Comparison of ENCODE assay signal across 9 mouse cellular contexts in genomic region chr10:63089758-63090571, GRCm38 (mm10). TPM values are rescaled to one million over a fixed set of nuclear protein-coding genes. Genes with fewer than 3 reads are reported as not detected.
DNase-seq lines count a peak whose midpoint lies in the region; ATAC-seq and TF ChIP-seq lines count a peak whose summit lies in the region.
"Had no signal": no experiment of that assay in that cellular context is flagged by ENCODE, and none has a peak within 500 bp of the region (broad histone marks: within the 10 kb centered on the region; RNA-seq: fewer than 3 reads in every experiment).

No protein-coding gene starts in this region.

- TF ChIP-seq POLR2A in kidney, adult 2 months (IDR thresholded peaks at IDR 0.05; ENCODE audit: low read depth, low read length): no peak

- no peaks in the 10 kb centered on the region for H3K4me1 ChIP-seq in kidney, adult 2 months (ENCODE audit: control insufficient read depth, insufficient read depth, low read length)
- peaks cover 14% of the 10 kb centered on the region; the same call in 1 of the 2 replicates for H3K4me1 ChIP-seq in heart, postnatal 0 days (ENCODE audit: control insufficient read depth, insufficient read depth)
- H3K4me1 ChIP-seq in liver, embryonic 14.5 days (replicated peaks; ENCODE audit: control insufficient read depth in 2 of 2, insufficient read depth in 2 of 2, low read length in 1 of 2): peaks cover 6 to 11% of the 10 kb centered on the region in 2 experiments

- peak overlapping the region; percentile 39 for H3K9ac ChIP-seq in heart, postnatal 0 days (replicated peaks; ENCODE audit: low read depth, low read length)
- H3K9ac ChIP-seq in liver, embryonic 14.5 days (replicated peaks): no peak overlapping the region

- WGBS in kidney, adult 2 months: 17% methylated on average over 26 of the region's 26 CpGs
- WGBS in heart, postnatal 0 days: 12% methylated on average over 26 of the region's 26 CpGs
- 12% methylated on average over 26 of the region's 26 CpGs for whole genome bisulfite sequencing in liver, embryonic 14.5 days (ENCODE audit: insufficient replicate concordance)

- H3K4me2 ChIP-seq in heart, postnatal 0 days (ENCODE audit: low read depth, low read length): peak overlapping the region; percentile 64
- peak overlapping the region; percentile 36 for H3K4me2 ChIP-seq in liver, embryonic 14.5 days (ENCODE audit: low read depth)

- no peak for TF ChIP-seq CTCF in kidney, adult 2 months (conservative IDR thresholded peaks at IDR 0.05; ENCODE audit: insufficient read depth, insufficient read length, low read depth, low read length)
- TF ChIP-seq CTCF in heart, postnatal 0 days (IDR thresholded peaks at IDR 0.05; ENCODE audit: low read depth): no peak
- no peak for TF ChIP-seq CTCF in liver, embryonic 14.5 days (IDR thresholded peaks at IDR 0.05; ENCODE audit: low read depth)

- no peak for TF ChIP-seq EP300 in heart, postnatal 0 days (IDR thresholded peaks at IDR 0.05; ENCODE audit: low read depth)
- no peak for TF ChIP-seq EP300 in liver, embryonic 14.5 days (IDR thresholded peaks at IDR 0.05; ENCODE audit: low read depth)

- H3K9me3 ChIP-seq in heart, postnatal 0 days (replicated peaks; ENCODE audit: control insufficient read depth, low read length): no peaks in the 10 kb centered on the region
- H3K9me3 ChIP-seq in liver, embryonic 14.5 days (ENCODE audit: control insufficient read depth, low read length): no peaks in the 10 kb centered on the region

- no peaks in the 10 kb centered on the region for H3K36me3 ChIP-seq in kidney, adult 2 months (ENCODE audit: control insufficient read depth, insufficient read depth, low read length)
- H3K36me3 ChIP-seq in heart, postnatal 0 days (replicated peaks; ENCODE audit: control insufficient read depth, insufficient read depth, low read length): no peaks in the 10 kb centered on the region
- H3K36me3 ChIP-seq in liver, embryonic 14.5 days (replicated peaks; ENCODE audit: control insufficient read depth, insufficient read depth, low read depth): no peaks in the 10 kb centered on the region

- peak overlapping the region; percentile 35; the same call in 1 of the 2 replicates for H3K4me3 ChIP-seq in kidney, adult 2 months (ENCODE audit: insufficient read depth, low read depth, low read length)
- peak overlapping the region; percentile 29 for H3K4me3 ChIP-seq in heart, postnatal 0 days (ENCODE audit: low read depth, low read length)
- H3K4me3 ChIP-seq in liver, embryonic 14.5 days (ENCODE audit: insufficient read depth in 1 of 2, low read depth in 2 of 2, low read length in 2 of 2): no peak overlapping the region

- no peak overlapping the region for H3K27ac ChIP-seq in kidney, adult 2 months (ENCODE audit: insufficient read depth, low read depth, low read length)
- H3K27ac ChIP-seq in heart, postnatal 0 days (ENCODE audit: low read depth): no peak overlapping the region
- H3K27ac ChIP-seq in liver, embryonic 14.5 days: no peak overlapping the region

- no peak for ATAC-seq in heart, postnatal 0 days (ENCODE audit: insufficient read depth, low read depth)
- ATAC-seq in liver, embryonic 14.5 days (ENCODE audit: insufficient read depth): no peak

- H3K27me3 ChIP-seq in kidney, adult 2 months (replicated peaks; ENCODE audit: control insufficient read depth, insufficient read depth, low read length): no peaks in the 10 kb centered on the region
- H3K27me3 ChIP-seq in heart, postnatal 0 days (ENCODE audit: control insufficient read depth, insufficient read depth, low read length): no peaks in the 10 kb centered on the region
- H3K27me3 ChIP-seq in liver, embryonic 14.5 days (ENCODE audit: control insufficient read depth, insufficient read depth, low read length): peaks cover 9% of the 10 kb centered on the region

- no peak for DNase-seq in kidney, adult 2 months
- DNase-seq in kidney, adult 11 months: no peak
- DNase-seq in thymus, postnatal 4 days: peak; percentile 33
- DNase-seq in thymus, postnatal 10 days (ENCODE audit: low spot score in 2 of 2): no peak
- DNase-seq in heart, postnatal 0 days (ENCODE audit: low spot score): no peak
- no peak for DNase-seq in liver, embryonic 14.5 days (ENCODE audit: low read depth in 3 of 3, low spot score in 3 of 3)
- DNase-seq in c-Kit-positive CD71-positive TER-119-positive erythroid progenitor cells, embryonic 14.5 days (ENCODE audit: low spot score): no peak
- DNase-seq in urinary bladder, postnatal 4 days (ENCODE audit: low spot score in 2 of 2): no peak

RNA-seq across cellular contexts. Expression of gene Atoh7, which starts 9.5 kb away (rescaled TPM):
- polyA plus RNA-seq in kidney, adult 2 months (2012; rRNA removed): 0.19 and 0.28 TPM in 2 replicates
- not detected in 2 replicates for total RNA-seq in heart, postnatal 0 days (2014; rRNA removed; ENCODE audit: low replicate concordance)
- polyA plus RNA-seq in heart, postnatal 0 days (2015; fragmentation: Nextera tagmentation; extraction: Ambion mirVana): not detected in 2 replicates
- 0.02 TPM in 1 of 2 replicates, not detected in the other for polyA plus RNA-seq in liver, embryonic 14.5 days (2012; rRNA removed)
- not detected in 2 replicates for polyA plus RNA-seq in liver, embryonic 14.5 days (2014; fragmentation: Nextera tagmentation; extraction: Ambion mirVana)
- total RNA-seq: ES-E14 had no signal

RNA-seq across cellular contexts. Expression of gene Pbld1, which starts 30.0 kb away (rescaled TPM):
- polyA plus RNA-seq in kidney, adult 2 months (2012; rRNA removed): 163 and 168 TPM in 2 replicates
- 2.2 TPM in 1 of 2 replicates, not detected in the other for total RNA-seq in heart, postnatal 0 days (2014; rRNA removed; ENCODE audit: low replicate concordance)
- 0.70 and 1.5 TPM in 2 replicates for polyA plus RNA-seq in heart, postnatal 0 days (2015; fragmentation: Nextera tagmentation; extraction: Ambion mirVana)
- polyA plus RNA-seq in liver, embryonic 14.5 days (2012; rRNA removed): 3.1 and 3.8 TPM in 2 replicates
- polyA plus RNA-seq in liver, embryonic 14.5 days (2014; fragmentation: Nextera tagmentation; extraction: Ambion mirVana): 4.9 and 5.2 TPM in 2 replicates

Comparison
In these comparisons a context has a peak if more than half of its experiments do, and no peak if none do; other contexts are left out.
1. H3K4me3 ChIP-seq: peak in kidney, adult 2 months (single experiment) and heart, postnatal 0 days (single experiment); none in liver, embryonic 14.5 days (0 of 2).
2. RNA of gene Pbld1, which starts 30.0 kb away (polyA plus RNA-seq): 163 to 168 TPM in kidney, adult 2 months; 3.1 to 5.2 TPM in liver, embryonic 14.5 days and 0.70 to 1.5 TPM in heart, postnatal 0 days; every median in the first group is over 10 times any median in the second.